Mouse (Mus musculus): ENCODE measurements at regions not wholly inside any gene's neighbourhood (a gene's known extent, or its start where the extent isn't known, plus 50 kb on each side); places are given as distances from the start of the nearest gene placed in this dataset.

DNA sequence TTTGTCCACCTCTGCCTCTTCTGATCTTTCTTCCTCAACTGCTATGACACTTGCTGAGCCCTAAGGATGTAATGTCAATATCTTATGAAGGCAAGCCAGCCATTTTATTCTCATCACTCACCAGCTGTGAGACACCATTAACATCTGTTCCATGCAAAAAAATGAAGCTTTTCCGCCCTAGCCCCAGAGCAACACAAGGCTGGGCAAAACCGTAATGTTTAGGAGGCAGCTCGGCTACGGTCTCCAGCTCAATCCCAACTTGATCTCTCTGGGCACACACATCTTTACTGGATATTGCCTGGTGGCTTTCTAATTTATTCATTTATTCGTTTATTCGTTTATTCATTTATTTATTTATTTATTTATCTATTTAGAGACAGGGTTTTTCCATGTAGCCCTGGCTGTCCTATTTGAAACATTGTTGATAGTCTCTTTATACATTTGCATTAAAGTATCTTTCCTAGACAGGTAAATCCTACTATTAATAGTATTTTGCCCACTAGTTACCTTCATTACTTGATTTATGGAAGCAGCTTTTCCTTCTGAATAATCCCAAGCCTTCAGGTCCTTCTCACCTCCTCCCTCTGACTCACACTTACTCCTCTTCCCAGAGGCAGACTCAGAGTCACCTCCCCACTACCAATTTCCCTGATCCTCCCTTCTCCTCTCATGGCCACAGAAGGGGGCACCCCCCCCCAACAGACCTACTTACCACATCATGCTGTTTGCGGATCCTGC is 99.9 kb upstream of the Cpm start:
- Histone ChIP-seq H3K4me1 (ENCODE audit: control insufficient read depth, insufficient read depth, low read length) (no peaks in the 10 kb centered on the region), H3K27ac (ENCODE audit: insufficient read depth, low read length) (no peak overlapping the region), H3K4me3 (ENCODE audit: insufficient read depth, low read length) (no peak overlapping the region)
- no peak for TF ChIP-seq POLR2A (IDR thresholded peaks at IDR 0.05; ENCODE audit: extremely low read depth, insufficient read depth, low read length)
- TF ChIP-seq CTCF (IDR thresholded peaks at IDR 0.05; ENCODE audit: extremely low read depth, insufficient read depth, low read length), result no peak

GRCm38 (mm10) chr10:117528575-117529268 is 100.6 kb upstream of the Cpm start:
- H3K27ac ChIP-seq (ENCODE audit: insufficient read depth, low read length), result no peak overlapping the region
- TF ChIP-seq CTCF (IDR thresholded peaks at IDR 0.05; ENCODE audit: extremely low read depth, insufficient read depth, low read length) (no peak), POLR2A (IDR thresholded peaks at IDR 0.05; ENCODE audit: extremely low read depth, insufficient read depth, low read length) (no peak)

GRCm38 (mm10) chr10:117527979-117528378 is 101.3 kb upstream of the Cpm start:
- no peak overlapping the region for H3K27ac ChIP-seq (ENCODE audit: insufficient read depth, low read length)
- no peak for TF ChIP-seq POLR2A (IDR thresholded peaks at IDR 0.05; ENCODE audit: extremely low read depth, insufficient read depth, low read length)
- TF ChIP-seq CTCF (IDR thresholded peaks at IDR 0.05; ENCODE audit: extremely low read depth, insufficient read depth, low read length), result no peak
- no peak overlapping the region for H3K4me3 ChIP-seq (ENCODE audit: insufficient read depth, low read length)
- no peaks in the 10 kb centered on the region for H3K4me1 ChIP-seq (ENCODE audit: control insufficient read depth, insufficient read depth, low read length)

More at GRCm38 (mm10) chr10:117528575-117529268, 100.6 kb upstream of the Cpm start:
- Histone ChIP-seq H3K4me3 (ENCODE audit: insufficient read depth, low read length) (no peak overlapping the region), H3K4me1 (ENCODE audit: control insufficient read depth, insufficient read depth, low read length) (no peaks in the 10 kb centered on the region)

DNA sequence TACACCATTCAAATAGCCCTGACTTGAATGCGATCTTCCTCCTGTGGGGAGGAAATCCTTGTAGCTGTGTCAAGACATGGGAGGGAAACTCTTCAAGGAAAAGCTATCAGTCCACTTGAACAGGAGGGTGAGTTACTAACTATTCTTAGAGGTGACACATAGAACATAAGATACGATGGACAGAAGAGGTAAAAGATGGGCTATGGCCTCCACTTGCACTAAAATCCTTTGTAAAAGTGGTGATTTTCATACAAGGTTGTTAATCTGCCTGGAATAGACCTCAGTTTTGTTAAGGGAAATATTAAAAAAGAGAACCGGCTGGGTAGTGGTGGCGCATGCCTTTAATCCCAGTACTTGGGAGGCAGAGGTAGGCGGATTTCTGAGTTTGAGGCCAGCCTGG is 102.1 kb upstream of the Cpm start:
- H3K27ac ChIP-seq (ENCODE audit: insufficient read depth, low read length), result no peak overlapping the region
- TF ChIP-seq CTCF (IDR thresholded peaks at IDR 0.05; ENCODE audit: extremely low read depth, insufficient read depth, low read length), result no peak
- TF ChIP-seq POLR2A (IDR thresholded peaks at IDR 0.05; ENCODE audit: extremely low read depth, insufficient read depth, low read length), result no peak
- no peaks in the 10 kb centered on the region for H3K4me1 ChIP-seq (ENCODE audit: control insufficient read depth, insufficient read depth, low read length)
- no peak overlapping the region for H3K4me3 ChIP-seq (ENCODE audit: insufficient read depth, low read length)

DNA sequence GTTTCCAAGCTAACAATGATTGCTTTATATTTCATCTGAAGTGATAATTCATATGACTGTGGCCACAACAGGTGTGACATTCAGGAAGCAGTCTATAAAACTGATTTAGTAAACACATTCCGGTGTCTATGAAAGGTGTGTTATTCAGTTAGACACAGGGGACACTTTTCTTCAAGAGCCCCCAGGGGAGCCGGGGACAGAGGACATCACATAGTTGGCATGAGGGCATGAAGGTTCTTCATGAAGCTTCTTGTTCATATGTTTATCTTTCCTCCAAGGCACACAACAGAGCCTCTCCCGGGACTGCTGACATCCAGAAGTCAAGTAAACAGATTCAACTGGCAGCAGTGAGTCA is 102.5 kb upstream of the Cpm start:
- no peaks in the 10 kb centered on the region for H3K4me1 ChIP-seq (ENCODE audit: control insufficient read depth, insufficient read depth, low read length)
- H3K27ac ChIP-seq (ENCODE audit: insufficient read depth, low read length), result no peak overlapping the region

GRCm38 (mm10) chr10:117526008-117526833 is 103.1 kb upstream of the Cpm start:
- TF ChIP-seq POLR2A (IDR thresholded peaks at IDR 0.05; ENCODE audit: extremely low read depth, insufficient read depth, low read length), result no peak
- no peak for TF ChIP-seq CTCF (IDR thresholded peaks at IDR 0.05; ENCODE audit: extremely low read depth, insufficient read depth, low read length)
- Histone ChIP-seq H3K27ac (ENCODE audit: insufficient read depth, low read length) (no peak overlapping the region), H3K4me1 (ENCODE audit: control insufficient read depth, insufficient read depth, low read length) (no peaks in the 10 kb centered on the region), H3K4me3 (ENCODE audit: insufficient read depth, low read length) (no peak overlapping the region)

More for the DNA sequence above, 102.5 kb upstream of the Cpm start:
- no peak for TF ChIP-seq POLR2A (IDR thresholded peaks at IDR 0.05; ENCODE audit: extremely low read depth, insufficient read depth, low read length)
- TF ChIP-seq CTCF (IDR thresholded peaks at IDR 0.05; ENCODE audit: extremely low read depth, insufficient read depth, low read length), result no peak
- H3K4me3 ChIP-seq (ENCODE audit: insufficient read depth, low read length), result no peak overlapping the region

GRCm38 (mm10) chr10:117525608-117526007 is 103.7 kb upstream of the Cpm start:
- Histone ChIP-seq H3K4me1 (ENCODE audit: control insufficient read depth, insufficient read depth, low read length) (no peaks in the 10 kb centered on the region), H3K4me3 (ENCODE audit: insufficient read depth, low read length) (no peak overlapping the region), H3K27ac (ENCODE audit: insufficient read depth, low read length) (no peak overlapping the region)
- TF ChIP-seq POLR2A (IDR thresholded peaks at IDR 0.05; ENCODE audit: extremely low read depth, insufficient read depth, low read length), result no peak
- TF ChIP-seq CTCF (IDR thresholded peaks at IDR 0.05; ENCODE audit: extremely low read depth, insufficient read depth, low read length), result no peak

GRCm38 (mm10) chr10:117524926-117525565 is 104.3 kb upstream of the Cpm start:
- TF ChIP-seq POLR2A (IDR thresholded peaks at IDR 0.05; ENCODE audit: extremely low read depth, insufficient read depth, low read length), result no peak
- TF ChIP-seq CTCF (IDR thresholded peaks at IDR 0.05; ENCODE audit: extremely low read depth, insufficient read depth, low read length), result no peak
- no peaks in the 10 kb centered on the region for H3K4me1 ChIP-seq (ENCODE audit: control insufficient read depth, insufficient read depth, low read length)
- H3K4me3 ChIP-seq (ENCODE audit: insufficient read depth, low read length), result no peak overlapping the region
- no peak overlapping the region for H3K27ac ChIP-seq (ENCODE audit: insufficient read depth, low read length)

DNA sequence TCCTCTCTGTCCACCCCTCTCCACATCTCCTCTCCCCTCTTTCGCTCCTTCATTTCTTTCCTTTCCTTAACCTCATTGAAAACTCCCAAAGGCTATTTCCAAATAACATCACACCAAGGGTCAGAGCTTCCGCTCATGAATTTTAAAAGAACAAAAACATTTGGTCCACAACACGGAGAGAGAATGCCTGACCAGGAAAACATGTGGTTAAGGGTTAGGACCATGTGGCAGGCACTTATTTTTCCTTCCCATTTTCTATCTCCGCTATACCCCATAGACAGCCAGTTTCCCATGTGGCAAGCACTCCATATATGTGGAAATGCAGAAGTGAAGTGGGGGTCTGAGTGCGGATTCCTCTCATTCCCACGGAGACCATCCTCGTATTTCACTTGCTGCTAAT is 105.2 kb upstream of the Cpm start:
- no peak for TF ChIP-seq CTCF (IDR thresholded peaks at IDR 0.05; ENCODE audit: extremely low read depth, insufficient read depth, low read length)
- no peak for TF ChIP-seq POLR2A (IDR thresholded peaks at IDR 0.05; ENCODE audit: extremely low read depth, insufficient read depth, low read length)
- H3K4me1 ChIP-seq (ENCODE audit: control insufficient read depth, insufficient read depth, low read length), result no peaks in the 10 kb centered on the region
- no peak overlapping the region for H3K27ac ChIP-seq (ENCODE audit: insufficient read depth, low read length)
- H3K4me3 ChIP-seq (ENCODE audit: insufficient read depth, low read length), result no peak overlapping the region
